Mouse (Mus musculus) monocyte, adult 2 months (primary cell): ENCODE measurements around the gene Tmem254b.
"Not testable (repeated sequence)": the region's sequence is repeated elsewhere in the genome, so short reads cannot be mapped to it uniquely, and the experiment has no call there.

ENCODE experiments used
- DNase-seq, 2 experiments: peaks; one replicate each; pipeline ENCODE4 v3.0.0; 2022; ENCODE audit warnings: low spot score in 2 of 2, low read depth in 1 of 2

Tmem254b gene

GRCm38 (mm10) chr14:26206926-26207247 lies at the start of gene Tmem254b:
TSS of gene Tmem254b (minus strand) at chr14:26207041.
- DNase-seq = not testable (repeated sequence)

GRCm38 (mm10) chr14:26237183-26237582 lies 30.3 kb upstream of the Tmem254b start:
- not testable (repeated sequence) for DNase-seq

GRCm38 (mm10) chr14:26216233-26217000 lies 9.6 kb upstream of the Tmem254b start:
- DNase-seq = not testable (repeated sequence)

GRCm38 (mm10) chr14:26206197-26206925 lies 480 bp downstream of the Tmem254b start:
- not testable (repeated sequence) for DNase-seq

GRCm38 (mm10) chr14:26197851-26198250 lies 9.0 kb downstream of the Tmem254b start:
- DNase-seq = not testable (repeated sequence)

GRCm38 (mm10) chr14:26188361-26188760 lies 18.5 kb downstream of the Tmem254b start:
- not testable (repeated sequence) for DNase-seq

- DNase-seq = not testable (repeated sequence)
Observed at GRCm38 (mm10) chr14:26186638-26187037, 20.2 kb downstream of the Tmem254b start.

GRCm38 (mm10) chr14:26182380-26182779 lies 24.5 kb downstream of the Tmem254b start, which contains the start of gene Plac9b:
TSS of gene Plac9b (minus strand) at chr14:26182480.
- not testable (repeated sequence) for DNase-seq

- not testable (repeated sequence) for DNase-seq
Observed at GRCm38 (mm10) chr14:26181660-26182059, 25.2 kb downstream of the Tmem254b start.

GRCm38 (mm10) chr14:26175028-26175427 lies 31.8 kb downstream of the Tmem254b start:
- DNase-seq = not testable (repeated sequence)

- not testable (repeated sequence) for DNase-seq
Observed at GRCm38 (mm10) chr14:26173955-26174354, 32.9 kb downstream of the Tmem254b start.

- DNase-seq = not testable (repeated sequence)
Observed at GRCm38 (mm10) chr14:26165266-26165665, 41.6 kb downstream of the Tmem254b start.

- not testable (repeated sequence) for DNase-seq
Observed at GRCm38 (mm10) chr14:26162423-26162822, 44.4 kb downstream of the Tmem254b start.

GRCm38 (mm10) chr14:26161156-26161555 lies 45.7 kb downstream of the Tmem254b start:
- DNase-seq = not testable (repeated sequence)

GRCm38 (mm10) chr14:26156032-26156431 lies 50.8 kb downstream of the Tmem254b start:
- DNase-seq = not testable (repeated sequence)
